Mouse (Mus musculus) testis, adult 2 months (tissue): ENCODE data around the gene Wfs1.

ENCODE experiments used
- CTCF ChIP-seq: fragments of 200-500 bp; IDR thresholded peaks from 2 replicates; pipeline ENCODE4 v1.5.1; 2012; ENCODE audit warnings: low read depth, mild to moderate bottlenecking, inconsistent platforms, low read length, moderate library complexity; ENCODE audit not compliant: control insufficient read depth, insufficient read depth, insufficient replicate concordance
- POLR2A ChIP-seq: fragments of 200-500 bp; IDR thresholded peaks from 2 replicates; pipeline ENCODE4 v1.6.1; 2012; ENCODE audit warnings: low read depth, mild to moderate bottlenecking, inconsistent platforms, low read length, moderate library complexity; ENCODE audit not compliant: control insufficient read depth

DNA sequence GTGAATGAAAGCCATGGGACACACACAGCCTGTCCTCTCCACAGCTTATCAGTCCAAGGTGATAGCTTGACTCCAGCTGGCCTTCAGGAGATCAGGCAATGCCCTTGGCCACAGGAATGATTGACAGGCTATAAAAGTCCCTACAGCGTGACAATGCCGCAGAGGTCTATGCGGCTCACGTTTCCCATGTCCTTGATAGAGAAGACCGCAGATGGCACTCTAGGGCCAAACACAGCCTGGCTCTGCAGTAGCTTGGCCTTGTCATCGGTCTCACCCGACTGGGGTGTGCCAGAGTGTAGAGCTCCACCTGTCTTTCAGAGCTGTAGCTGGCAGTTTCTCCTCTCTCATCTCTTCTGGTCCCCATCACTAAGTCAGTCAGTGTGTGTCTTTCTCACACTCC lies 52.5 kb downstream of the Wfs1 start:
- TF ChIP-seq CTCF (no peak), POLR2A (no peak)
